Mouse (Mus musculus): ENCODE data around the gene Crip1.

GRCm38 (mm10) chr12:113155076-113155771 is 9.1 kb downstream of the Crip1 start:
- TF ChIP-seq EP300 (IDR thresholded peaks at IDR 0.05) (no peak; the same call in 1 of the 2 replicates), CTCF (IDR thresholded peaks at IDR 0.05) (no peak)

Data from lung, postnatal 0 days (tissue).